Mouse (Mus musculus): ENCODE measurements around the gene Satb2. TPM values are rescaled to one million over a fixed set of nuclear protein-coding genes. Genes with fewer than 3 reads are reported as not detected.

Satb2 gene
- 1 to 10 TPM; 4.5 TPM for total RNA-seq (2023)

GRCm38 (mm10) chr1:56978151-56978700 lies at the start of gene Satb2:
TSS of gene Satb2 (minus strand) at chr1:56978650.

